Mouse (Mus musculus): ENCODE results near the gene Phf13. TPM values are rescaled to one million over a fixed set of nuclear protein-coding genes. Genes with fewer than 3 reads are reported as not detected.

The Phf13 gene
- polyA plus RNA-seq, 1 experiment = 11.3 TPM

DNA sequence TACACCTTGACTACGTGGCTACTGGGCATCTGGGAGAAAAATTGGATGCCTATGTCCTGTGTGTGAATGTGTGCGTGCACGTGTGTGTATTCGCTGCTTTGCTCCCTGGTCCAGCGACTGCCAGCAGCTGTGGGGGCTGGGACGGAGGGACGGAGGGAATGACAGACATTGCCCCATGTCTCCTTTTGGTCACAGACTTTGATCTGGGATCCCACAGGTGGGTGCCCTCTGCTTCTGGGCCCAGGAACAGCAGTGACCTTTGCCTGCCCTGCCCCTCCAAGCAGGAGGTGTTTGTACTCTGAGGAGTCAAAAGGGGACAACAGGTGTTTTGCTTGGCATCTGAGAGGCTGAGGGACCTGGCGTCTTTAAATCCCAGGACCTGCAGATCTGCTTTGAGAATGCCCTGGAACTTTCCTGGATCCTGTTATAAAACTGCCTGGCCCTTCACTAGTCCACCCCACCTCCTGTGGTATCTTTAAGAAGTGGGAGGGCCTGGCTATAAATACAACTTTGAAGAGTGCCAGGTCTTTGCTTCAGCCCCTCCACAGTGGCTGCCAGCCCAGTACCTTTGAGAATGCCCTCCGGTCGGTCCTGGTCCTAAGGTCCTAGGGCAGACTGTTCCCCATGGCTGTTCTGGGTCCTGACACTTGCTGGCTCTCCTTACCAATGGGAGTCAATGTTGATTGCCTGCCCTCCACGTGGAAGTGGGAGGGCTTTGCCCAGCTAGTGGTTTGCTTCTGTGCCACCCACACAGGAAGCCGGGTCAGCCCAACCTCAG, 17.2 kb upstream of the Phf13 start:
- DNase-seq (ENCODE audit: low read depth) = no peak

DNA sequence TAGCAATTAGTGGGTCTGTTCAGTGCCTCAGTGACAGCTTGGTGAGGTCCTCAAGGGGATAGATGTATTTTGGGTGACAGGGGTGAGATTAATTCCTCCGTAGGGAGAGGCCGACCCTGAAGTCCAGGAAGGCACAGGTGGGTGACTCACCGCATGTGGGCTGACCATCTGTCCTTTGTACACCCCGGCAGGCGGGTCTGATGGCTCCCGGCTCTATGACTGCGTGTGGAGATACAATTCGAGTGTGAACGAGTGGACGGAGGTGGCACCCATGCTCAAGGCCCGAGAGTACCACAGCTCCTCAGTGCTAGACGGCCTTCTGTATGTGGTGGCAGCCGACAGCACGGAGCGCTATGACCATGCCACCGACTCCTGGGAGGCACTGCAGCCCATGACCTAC, 16.1 kb upstream of the Phf13 start:
- DNase-seq (ENCODE audit: low read depth) = no peak

DNA sequence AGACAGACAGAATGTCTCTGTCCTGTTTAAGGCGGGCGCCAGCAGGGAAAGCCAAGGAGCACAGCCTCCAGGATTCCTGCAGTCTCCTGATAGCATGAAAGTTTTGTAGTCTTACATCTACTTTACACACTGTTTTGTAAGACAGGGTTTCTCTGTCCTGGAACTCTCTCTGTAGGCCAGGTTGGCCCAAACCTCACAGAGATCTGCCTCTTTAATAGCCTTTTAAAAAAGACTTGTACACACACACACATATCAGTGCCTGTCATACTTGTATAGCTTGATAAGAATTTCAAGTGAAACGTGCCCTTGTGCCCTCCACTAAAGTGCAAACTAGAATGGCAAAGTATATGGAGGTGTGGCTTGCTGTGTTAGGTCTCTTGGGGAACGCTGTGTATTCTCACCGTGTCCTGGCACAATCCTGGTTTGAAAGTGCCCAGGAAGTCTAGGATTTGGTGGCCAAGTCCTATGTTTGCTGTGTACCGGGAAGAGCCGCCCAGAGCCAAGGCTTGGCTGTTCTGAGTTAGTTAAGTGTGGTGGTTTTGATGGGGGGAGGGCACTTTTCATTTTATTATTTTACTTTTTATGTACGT, 15.2 kb upstream of the Phf13 start:
- DNase-seq (ENCODE audit: low read depth) = no peak

DNA sequence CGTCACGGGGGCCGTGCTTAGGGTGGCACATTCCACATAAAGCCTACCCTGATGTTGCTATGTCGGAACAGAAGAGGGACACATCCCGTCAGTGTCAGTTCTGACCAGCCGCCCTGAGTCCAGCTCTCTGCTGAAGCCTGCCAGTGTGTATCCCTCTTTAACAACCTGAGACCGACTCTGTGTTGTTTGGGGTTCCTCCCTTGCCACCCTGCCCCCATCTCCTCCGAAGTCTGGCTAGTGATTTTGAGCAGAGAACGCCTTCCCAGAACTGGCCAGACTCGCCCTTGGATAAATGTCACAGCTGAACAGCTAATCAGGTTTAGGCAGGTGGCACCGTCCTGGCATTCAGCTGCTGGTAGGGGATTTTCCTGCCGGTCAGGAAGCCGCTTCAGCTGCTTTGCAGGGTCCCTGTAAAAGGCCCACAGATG, 14.7 kb upstream of the Phf13 start:
- DNase-seq (ENCODE audit: low read depth) = no peak

DNA sequence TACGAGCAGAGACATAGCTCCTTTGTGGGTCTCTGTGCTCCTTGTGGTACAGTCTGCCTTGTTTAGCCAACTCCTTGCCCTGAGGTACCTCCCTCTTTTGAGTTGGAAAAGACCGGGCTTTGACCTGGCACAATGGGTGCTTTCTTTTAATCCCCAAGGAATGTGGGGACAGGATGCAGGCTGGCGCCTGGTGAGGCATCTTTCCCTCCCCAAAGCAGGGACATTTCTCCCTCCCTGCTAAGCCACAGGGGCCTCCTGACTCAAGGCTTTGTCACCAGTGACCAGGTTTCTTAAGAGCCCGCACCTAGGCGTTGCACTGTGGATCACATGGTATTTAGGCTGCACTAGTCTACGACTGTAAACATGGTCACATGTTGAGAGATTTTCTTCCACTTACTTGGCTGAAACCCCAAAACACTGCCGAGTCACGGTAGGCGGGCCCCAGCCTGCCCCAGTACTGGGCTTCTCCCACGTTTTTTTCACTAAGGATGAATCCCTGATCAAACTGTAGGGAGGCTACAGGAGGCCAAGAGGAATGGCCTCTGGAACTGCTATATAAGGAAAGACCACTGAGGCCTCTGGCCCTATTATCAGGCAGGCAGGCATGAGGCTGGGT, 14.1 kb upstream of the Phf13 start:
- no peak for DNase-seq (ENCODE audit: low read depth)

DNA sequence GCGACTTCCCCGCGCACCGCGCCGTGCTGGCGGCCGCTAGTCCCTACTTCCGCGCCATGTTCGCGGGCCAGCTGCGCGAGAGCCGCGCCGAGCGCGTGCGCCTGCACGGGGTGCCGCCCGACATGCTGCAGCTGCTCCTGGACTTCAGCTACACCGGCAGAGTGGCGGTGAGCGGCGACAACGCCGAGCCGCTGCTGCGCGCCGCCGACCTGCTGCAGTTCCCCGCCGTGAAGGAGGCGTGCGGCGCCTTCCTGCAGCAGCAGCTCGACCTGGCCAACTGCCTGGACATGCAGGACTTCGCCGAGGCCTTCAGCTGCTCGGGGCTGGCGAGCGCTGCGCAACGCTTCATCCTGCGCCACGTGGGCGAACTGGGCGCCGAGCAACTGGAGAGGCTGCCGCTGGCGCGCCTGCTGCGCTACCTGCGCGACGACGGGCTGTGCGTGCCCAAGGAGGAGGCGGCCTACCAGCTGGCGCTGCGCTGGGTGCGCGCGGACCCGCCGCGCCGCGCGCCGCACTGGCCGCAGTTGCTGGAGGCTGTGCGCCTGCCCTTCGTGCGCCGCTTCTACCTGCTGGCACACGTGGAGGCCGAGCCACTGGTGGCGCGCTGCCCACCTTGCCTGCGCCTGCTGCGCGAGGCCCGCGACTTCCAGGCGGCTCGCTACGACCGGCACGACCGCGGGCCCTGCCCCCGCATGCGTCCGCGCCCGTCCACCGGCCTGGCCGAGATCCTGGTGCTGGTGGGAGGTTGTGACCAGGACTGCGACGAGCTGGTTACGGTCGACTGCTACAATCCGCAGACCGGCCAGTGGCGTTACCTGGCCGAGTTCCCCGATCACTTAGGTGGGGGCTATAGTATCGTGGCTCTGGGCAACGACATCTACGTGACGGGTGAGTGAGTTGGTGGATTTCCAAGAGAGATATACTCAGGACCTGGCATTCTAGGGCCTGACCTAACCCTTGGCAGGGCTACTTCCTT, 13.3 kb upstream of the Phf13 start:
- no peak for DNase-seq (ENCODE audit: low read depth)

DNA sequence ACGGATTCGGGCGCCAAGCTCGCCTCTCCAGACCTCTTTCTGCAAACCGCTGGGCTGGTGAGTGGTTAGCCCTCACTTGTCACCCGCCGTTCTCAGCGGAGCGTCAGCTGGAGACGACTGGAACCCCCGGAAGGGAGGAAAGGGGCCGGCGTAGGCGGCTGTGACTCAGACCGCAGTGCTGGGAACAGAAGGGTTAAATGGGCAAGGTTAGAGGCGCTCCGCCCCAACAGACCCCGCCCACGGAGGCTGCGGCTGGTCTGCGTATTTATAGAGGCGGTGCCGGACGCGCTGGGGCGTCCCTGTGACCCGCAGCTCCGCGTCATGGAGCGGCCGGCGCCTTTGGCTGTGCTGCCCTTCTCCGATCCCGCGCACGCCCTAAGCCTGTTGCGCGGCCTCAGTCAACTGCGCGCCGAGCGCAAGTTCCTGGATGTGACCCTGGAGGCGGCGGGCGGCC, 12.6 kb upstream of the Phf13 start, which contains the start of gene Klhl21:
TSS of gene Klhl21 (plus strand) at position 182 of the 454 bp plus-strand sequence.
- no peak for DNase-seq (ENCODE audit: low read depth)

DNA sequence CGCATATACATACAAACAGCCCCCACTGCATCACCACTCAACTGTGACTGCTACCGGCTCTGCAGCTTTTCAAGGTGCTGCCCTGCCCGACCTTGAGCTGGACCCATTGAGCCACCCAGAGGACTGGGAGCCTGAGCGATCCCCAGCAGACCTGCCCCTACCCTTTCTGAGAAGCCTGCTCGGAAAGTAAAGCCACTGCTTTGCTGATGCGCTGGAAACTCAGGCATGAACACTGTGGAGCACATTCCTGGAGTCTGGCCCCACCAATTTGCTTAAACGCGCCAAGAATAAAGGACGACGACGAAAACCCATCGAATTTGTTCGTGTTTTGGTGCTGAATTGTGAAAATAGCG, 12.1 kb upstream of the Phf13 start:
- DNase-seq (ENCODE audit: low read depth) = no peak

DNA sequence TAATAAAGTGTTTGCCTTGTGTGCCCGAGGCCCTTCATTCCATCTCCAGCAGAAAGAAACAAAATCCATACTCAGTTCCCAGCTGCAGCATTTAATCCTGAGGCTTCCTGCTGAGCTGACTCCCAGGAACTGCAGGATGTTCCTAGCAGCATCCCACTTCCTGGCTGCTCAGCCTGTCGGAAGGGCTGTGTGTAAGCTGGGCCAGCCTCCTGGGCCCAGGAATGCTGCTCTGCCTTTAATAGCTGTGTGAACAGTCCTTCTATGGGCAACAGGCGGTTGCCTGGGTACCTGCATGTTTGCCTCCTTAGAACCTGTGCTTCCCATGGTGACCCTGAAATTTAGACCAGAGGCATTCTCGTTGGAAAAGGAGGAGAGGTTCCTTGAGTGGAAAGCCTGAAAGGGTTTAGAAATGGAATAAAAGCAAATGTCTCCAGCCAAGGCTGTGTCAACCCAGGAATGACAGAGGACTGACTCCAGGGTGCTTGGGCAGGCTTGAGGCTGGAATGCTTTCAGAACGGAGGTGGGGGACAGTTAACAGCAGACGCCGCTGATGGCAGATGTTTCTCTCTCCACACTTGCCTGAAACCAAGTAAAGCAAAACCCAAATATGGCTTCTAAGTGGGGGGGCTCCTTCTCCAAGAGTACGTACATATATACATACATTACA, 11.6 kb upstream of the Phf13 start:
- DNase-seq (ENCODE audit: low read depth) = no peak

DNA sequence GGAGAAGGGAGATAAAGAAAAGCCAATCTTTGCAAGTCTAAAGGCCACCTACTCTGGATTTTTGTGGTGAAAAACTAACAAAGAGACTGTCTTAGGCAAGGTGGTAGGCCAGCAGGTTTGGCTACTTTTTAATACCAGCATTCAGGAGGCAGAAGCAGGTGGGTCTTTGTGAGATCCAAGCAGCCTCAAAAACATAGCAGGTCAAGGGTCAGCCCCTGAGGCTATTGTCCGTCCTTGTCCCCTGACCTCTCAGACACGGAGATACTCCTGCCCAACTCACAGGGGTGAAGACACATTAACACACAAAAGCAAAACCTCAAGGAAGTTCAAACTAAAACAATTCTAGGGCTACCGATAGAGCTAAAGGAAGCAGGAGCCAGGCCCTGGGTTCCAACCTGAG, 10.8 kb upstream of the Phf13 start:
- no peak for DNase-seq (ENCODE audit: low read depth)

DNA sequence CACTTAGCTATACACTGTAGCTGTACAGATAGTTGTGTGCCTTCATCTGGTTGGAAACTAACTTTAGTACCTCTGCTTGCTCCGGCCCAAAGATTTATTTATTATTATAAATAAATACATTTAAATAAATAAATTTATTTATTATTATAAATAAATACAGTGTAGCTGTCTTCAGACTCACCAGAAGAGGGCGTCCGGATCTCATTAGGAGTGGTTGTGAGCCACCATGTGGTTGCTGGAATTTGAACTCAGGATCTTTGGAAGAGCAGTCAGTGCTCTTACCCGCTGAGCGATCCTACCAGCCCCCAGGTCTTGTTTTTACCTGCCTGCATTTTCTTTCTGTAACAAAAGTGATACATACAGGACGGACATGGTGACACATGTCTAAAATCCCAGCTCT, 10.1 kb upstream of the Phf13 start:
- no peak for DNase-seq (ENCODE audit: low read depth)

DNA sequence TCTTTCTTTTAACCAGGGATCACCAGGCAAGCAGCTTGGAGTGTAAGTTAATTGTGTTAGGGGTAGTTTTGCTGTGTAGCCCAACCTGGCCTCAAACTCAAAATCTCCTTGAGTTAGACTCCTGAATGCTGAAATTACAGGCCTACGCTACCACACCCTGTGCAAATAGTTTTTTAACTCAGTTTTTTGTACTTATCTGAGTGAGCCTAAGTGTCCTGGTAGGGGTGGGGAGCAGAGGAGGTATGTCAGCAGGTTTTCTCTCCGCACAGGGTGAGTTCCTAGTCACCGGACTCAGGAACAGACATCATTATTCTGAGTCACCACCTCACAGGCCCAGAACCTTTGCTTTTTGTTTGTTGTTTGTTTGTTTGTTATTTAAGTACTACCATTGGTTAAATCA, 6.0 kb upstream of the Phf13 start:
- no peak for DNase-seq (ENCODE audit: low read depth)

DNA sequence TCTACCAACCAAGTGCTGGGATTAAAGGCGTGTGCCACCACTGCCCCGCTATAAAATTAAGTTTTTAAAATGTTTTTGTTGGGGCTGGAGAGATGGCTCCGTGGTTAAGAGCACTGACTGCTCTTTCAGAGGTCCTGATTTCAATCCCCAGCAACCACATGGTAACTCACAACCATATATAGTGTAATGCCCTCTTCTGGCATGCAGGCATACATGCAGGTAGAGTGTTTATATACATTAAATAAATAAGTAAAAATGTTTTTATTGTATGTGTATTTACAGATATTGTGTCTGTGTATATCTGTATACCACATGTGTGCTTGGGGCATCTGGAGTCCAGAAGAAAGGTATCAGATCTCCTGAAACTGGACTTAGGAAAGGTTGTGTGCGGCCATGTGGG, 5.3 kb upstream of the Phf13 start:
- no peak for DNase-seq (ENCODE audit: low read depth)

DNA sequence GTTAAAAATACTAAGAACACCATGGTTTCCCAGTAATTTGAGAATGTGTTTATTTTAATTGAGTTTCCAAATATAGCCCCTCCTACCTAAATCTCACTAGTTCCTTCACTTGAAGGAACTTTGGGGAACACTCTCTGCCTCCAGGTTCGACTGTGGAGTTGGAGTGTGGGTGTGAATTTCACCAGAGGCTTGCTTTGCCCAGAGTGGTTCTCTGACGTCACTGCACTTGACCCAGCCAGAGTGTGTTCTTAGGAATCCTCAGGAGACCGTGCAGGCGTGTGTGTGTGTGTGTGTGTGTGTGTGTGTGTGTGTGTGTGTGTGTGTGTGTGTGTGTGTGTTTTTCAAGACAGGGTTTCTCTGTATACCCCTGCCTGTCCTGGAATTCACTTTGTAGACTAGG, 4.8 kb upstream of the Phf13 start:
- no peak for DNase-seq (ENCODE audit: low read depth)

DNA sequence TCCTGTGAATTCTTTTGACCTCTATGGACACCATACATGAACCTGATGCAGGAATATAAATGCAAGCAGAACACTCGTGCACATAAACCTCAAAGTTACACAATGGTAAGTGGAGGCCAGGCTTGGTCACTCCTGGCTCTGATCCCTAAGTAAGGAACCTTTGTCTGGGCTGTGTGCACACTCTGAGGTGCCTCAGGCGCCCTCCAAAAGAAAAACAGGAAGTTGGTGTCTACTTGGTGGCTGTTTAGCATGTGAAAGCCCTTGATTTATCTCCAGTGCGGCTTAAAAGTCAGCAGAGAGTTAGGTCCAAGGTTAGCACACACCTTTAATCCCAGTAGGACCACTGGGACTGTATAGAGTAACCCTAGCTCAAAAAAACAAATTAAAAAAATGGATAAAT, 3.4 kb upstream of the Phf13 start:
- no peak for DNase-seq (ENCODE audit: low read depth)

DNA sequence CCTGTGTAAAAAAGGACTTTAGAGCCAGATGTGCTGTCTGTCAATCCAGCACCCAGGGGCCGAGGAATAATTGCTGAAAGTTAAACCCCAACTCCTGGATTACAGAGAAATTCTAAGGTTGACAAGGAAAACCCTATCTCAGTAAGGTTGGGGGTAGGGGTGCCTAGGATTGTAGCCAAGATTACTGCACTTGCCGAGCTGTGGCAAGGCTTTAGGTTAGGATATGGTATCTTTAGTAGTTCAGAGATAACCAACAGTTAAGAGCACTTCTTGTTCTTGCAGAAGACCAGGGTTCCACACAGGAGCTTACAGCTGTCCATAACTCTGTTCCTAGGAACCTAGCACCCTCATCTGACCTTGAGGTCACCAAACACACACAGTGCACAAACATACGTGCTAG, 1.6 kb upstream of the Phf13 start:
- no peak for DNase-seq (ENCODE audit: low read depth)

DNA sequence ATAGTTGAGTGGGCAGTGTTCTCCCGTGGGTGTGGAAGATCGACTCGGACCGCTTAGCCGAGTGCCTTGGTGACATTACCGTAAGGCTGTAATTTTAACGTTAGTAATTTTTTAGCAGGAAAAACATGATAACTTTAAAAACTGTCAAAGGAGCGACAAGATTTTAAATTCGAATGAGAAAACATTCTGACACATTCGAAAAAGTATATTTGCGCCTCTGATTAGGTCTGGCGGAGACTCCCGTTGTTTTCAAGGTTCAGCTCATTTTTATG, 829 bp upstream of the Phf13 start:
- DNase-seq (ENCODE audit: low read depth) = no peak

DNA sequence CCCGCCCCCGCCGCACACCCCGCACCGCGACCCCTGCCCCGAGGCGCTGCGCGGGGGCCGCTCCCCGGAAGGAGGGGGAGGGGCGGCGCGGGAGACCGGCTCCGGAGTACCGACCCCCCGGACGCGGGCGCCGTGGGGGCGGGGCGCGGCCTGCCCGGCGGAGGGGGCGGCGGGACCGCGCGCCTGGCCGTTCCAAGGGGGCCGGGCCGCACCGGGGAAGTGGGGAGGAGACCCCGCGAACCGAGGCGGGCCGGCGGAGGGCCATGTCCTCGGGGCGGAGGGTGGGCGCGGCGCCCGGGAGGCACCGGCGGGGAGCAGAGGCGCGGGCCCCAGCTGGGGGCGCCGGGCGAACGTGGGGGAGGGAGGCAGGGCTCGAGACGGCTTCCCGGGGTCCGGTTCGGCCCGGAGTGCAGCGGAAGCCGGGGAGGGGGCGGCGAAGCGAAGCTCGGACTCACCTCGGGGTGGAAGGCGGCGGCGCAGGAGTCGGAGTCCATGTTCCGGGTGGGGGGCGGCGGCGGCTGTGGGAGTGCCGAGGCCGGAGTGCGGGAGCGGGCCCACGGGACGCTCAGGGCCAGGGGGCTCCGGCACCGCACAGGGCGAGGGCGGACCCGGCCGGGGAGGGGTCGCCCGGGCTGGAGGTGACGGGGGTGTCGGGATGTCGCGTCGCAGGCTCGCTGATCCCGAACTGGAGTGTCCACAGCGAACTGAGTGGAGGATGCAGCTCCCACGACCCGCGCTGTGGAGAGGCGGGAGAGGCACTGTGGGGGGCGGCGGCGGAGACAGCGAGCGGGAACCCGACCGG, 486 bp downstream of the Phf13 start:
- no peak for DNase-seq (ENCODE audit: low read depth)

DNA sequence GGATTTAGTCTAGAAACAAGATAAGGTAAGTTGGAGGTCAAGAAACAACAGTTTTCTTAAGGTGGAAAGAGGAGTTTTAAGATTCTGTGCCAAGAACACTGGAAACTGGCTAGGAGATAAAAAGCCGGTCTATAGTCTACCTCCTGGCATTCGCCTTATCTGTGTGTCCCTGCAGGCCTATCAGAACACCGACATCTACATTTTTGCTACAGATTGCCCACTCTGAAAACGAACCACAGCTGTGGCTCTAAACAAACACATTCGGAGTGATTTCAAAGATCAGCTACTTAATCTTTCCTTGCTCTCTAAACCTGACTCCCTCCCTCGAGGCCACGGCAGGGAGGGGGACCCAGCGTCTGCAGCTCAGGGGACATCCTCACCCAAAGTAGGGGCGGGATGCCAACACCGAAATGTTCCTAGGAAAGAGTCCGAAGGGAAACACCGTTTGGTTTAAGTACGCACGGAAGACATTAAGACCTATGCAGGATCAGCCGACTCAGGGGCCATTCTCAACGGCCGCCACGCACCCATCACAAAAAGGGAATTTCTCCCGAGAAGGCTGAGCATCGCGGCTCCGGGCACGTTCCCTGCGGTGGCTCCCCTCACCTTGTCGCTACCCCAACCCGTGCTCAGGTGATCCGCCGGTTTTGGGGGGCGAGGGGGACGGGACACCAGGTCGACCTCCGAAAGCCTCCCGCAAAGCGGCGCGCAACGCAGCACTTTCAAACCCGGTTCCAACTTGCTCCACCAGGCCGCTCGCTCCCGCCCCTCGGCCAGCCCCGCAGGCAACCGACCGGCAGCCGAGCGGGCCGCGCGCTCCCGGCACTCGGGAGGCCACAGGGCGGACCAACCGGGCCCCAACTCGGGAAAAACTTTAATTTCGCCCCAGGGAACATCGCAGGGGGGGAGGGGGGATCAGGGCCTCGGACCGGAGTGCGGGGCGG, 1.6 kb downstream of the Phf13 start:
- DNase-seq (ENCODE audit: low read depth) = no peak

DNA sequence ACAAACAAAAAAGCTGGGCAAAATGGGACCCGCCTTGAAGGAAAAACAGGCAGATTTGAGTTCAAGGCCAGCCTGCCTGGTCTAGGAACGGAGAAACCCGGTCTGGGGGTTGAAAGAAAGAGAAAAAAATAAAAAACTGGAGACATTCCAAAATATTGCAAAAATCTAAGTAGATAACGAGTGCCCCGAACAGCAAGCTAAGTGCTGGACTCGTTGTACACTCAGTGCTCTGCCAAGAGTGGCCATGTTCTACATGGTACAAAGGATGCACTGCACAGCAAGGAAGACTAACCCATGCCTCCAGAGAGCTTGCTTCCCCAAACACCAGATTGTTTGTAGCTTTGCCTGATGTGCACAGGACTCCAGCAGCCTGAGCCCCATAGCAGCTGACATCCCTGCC, 3.0 kb downstream of the Phf13 start:
- DNase-seq (ENCODE audit: low read depth) = no peak

Measured in gonadal fat pad, adult 2 months (tissue).